8 mouse cellular contexts compared by ENCODE assay signal in genomic region chr12:85339243-85339729, GRCm38 (mm10). TPM values are rescaled to one million over a fixed set of nuclear protein-coding genes. Genes with fewer than 3 reads are reported as not detected.
DNase-seq lines count a peak whose midpoint lies in the region; ATAC-seq lines count a peak whose summit lies in the region.

TSS of gene Nek9 (minus strand) at chr12:85339362.

- ATAC-seq in inflammation-experienced regulatory T-cells, adult 6 months, result peak; percentile 92
- ATAC-seq in megakaryocyte-erythroid progenitor cell, adult 5-6 weeks (replicated peaks; ENCODE audit: low FRiP score, low TSS enrichment, poor library complexity, severe bottlenecking), result peak; percentile 80

- peak; percentile 93 to 98 for DNase-seq in adrenal gland, adult (ENCODE audit: inconsistent age in 2 of 2, low spot score in 1 of 2)
- DNase-seq in embryo, embryonic 10.5 days (ENCODE audit: low spot score), result peak; percentile 96
- peak; percentile 94 for DNase-seq in gastrocnemius, postnatal 14 days
- peak; percentile 90 to 96 for DNase-seq in left cerebral cortex, postnatal 10 days (ENCODE audit: extremely low spot score in 1 of 2, low spot score in 2 of 2)
- peak; percentile 92 for DNase-seq in right cerebral cortex, postnatal 25 days
- DNase-seq in urinary bladder, postnatal 4 days (ENCODE audit: low spot score in 2 of 2), result peak; percentile 86 to 92

- intact Hi-C loops in gastrocnemius, postnatal 14 days (cut with DNase I; ENCODE audit: low total_unique reads), result no loop called here
- intact Hi-C loops in left cerebral cortex, postnatal 10 days (cut with DNase I), result loop anchor here (10.0 kb wide), 1 partner anchor 476 kb away; no protein-coding TSS in a partner anchor

RNA-seq across cellular contexts. Expression of gene Nek9, which starts in this region (rescaled TPM):
- total RNA-seq in gastrocnemius, postnatal 14 days (2021), result 10 to 100 TPM; 47.7 to 51.9 TPM
- 10 to 100 TPM in 2 of 3 experiments, 1 to 10 TPM in 1; 9.7 to 13.6 (median 10.8) TPM for polyA plus RNA-seq in inflammation-experienced regulatory T-cells, adult 6 months (2017; shearing (Covaris generic))
- 10 to 100 TPM; 24.5 to 26.3 TPM for total RNA-seq in left cerebral cortex, postnatal 10 days (2021)
- 23.8 and 29.5 TPM in 2 replicates for total RNA-seq in megakaryocyte-erythroid progenitor cell, adult 5-6 weeks (2014; fragmentation: Nextera tagmentation)
- 21.9 and 23.5 TPM in 2 replicates for total RNA-seq in megakaryocyte-erythroid progenitor cell, adult 5-6 weeks (2017)

Comparison
In these comparisons a context has a peak if more than half of its experiments do, and no peak if none do; other contexts are left out.
1. Peak in every context shown above with its lines: DNase-seq and ATAC-seq.